Mouse (Mus musculus): ENCODE results near the gene Nab1.

GRCm38 (mm10) chr1:52419088-52419819, 81.2 kb downstream of the Nab1 start:
- TF ChIP-seq CTCF (IDR thresholded peaks at IDR 0.05; ENCODE audit: low read depth) (no peak), EP300 (IDR thresholded peaks at IDR 0.05; ENCODE audit: low read depth) (no peak)

Measured in liver, postnatal 0 days (tissue).